ENCODE assay signal across 13 mouse cellular contexts in genomic region chr1:152617745-152618342, GRCm38 (mm10).
DNase-seq lines count a peak whose midpoint lies in the region; ATAC-seq and TF ChIP-seq lines count a peak whose summit lies in the region.
"Had no signal": no experiment of that assay in that cellular context is flagged by ENCODE, and none has a peak within 500 bp of the region (broad histone marks: within the 10 kb centered on the region; RNA-seq: fewer than 3 reads in every experiment).

No protein-coding gene starts in this region.

- no peak for TF ChIP-seq CTCF in gastrocnemius, adult 2 months (IDR thresholded peaks at IDR 0.05)
- TF ChIP-seq CTCF in liver, adult 2 months (IDR thresholded peaks at IDR 0.05; ENCODE audit: low read depth, low read length): no peak

- DNase-seq in gastrocnemius, adult 2 months: peak; percentile 71
- no peak for DNase-seq in gastrocnemius, adult 8-10 months (ENCODE audit: low spot score in 2 of 2)
- DNase-seq in lung, postnatal 10 days: peak; percentile 26
- DNase-seq in lung, postnatal 36 days: no peak
- no peak for DNase-seq in liver, adult 2 months (ENCODE audit: extremely low read depth, low read depth, low spot score)
- DNase-seq in adrenal gland, postnatal 25 days: no peak
- no peak for DNase-seq in layer of hippocampus, adult 9-11 months
- DNase-seq: cerebellum, postnatal 36 days had no signal

- no peaks in the 10 kb centered on the region; the same call in 1 of the 2 replicates for H3K79me2 ChIP-seq in liver, adult 2 months (ENCODE audit: control insufficient read depth, insufficient read depth, low read length)

- H3K36me3 ChIP-seq in liver, adult 2 months (ENCODE audit: control insufficient read depth, insufficient read depth, low read length): peaks cover 3% of the 10 kb centered on the region; the same call in 1 of the 2 replicates
- H3K36me3 ChIP-seq in stomach, embryonic 16.5 days (ENCODE audit: control insufficient read depth, insufficient read depth, low read length): peaks cover 4% of the 10 kb centered on the region; the same call in 1 of the 2 replicates
- H3K36me3 ChIP-seq: forebrain, embryonic 15.5 days had no signal

- H3K27me3 ChIP-seq in liver, adult 2 months (ENCODE audit: control insufficient read depth, insufficient read depth, low read length): no peaks in the 10 kb centered on the region
- H3K27me3 ChIP-seq in stomach, embryonic 16.5 days (ENCODE audit: control insufficient read depth, insufficient read depth, low read length): no peaks in the 10 kb centered on the region
- H3K27me3 ChIP-seq: forebrain, embryonic 15.5 days; neural tube, embryonic 13.5 days had no signal

- H3K4me1 ChIP-seq in liver, adult 2 months (ENCODE audit: control insufficient read depth, insufficient read depth, low read length): peaks cover 9% of the 10 kb centered on the region
- peaks cover 13% of the 10 kb centered on the region for H3K4me1 ChIP-seq in stomach, embryonic 16.5 days (ENCODE audit: control insufficient read depth, insufficient read depth, low read length)

- peak overlapping the region; percentile 40 for H3K4me3 ChIP-seq in gastrocnemius, adult 2 months
- H3K4me3 ChIP-seq in liver, adult 2 months (ENCODE audit: insufficient read depth, low read depth, low read length): no peak overlapping the region
- H3K4me3 ChIP-seq in stomach, embryonic 16.5 days (replicated peaks; ENCODE audit: low read length): no peak overlapping the region
- H3K4me3 ChIP-seq: forebrain, embryonic 15.5 days; neural tube, embryonic 13.5 days had no signal

- H3K9ac ChIP-seq in liver, adult 2 months (ENCODE audit: low read depth, low read length): peak overlapping the region; percentile 0; the same call in 1 of the 2 replicates
- H3K9ac ChIP-seq in stomach, embryonic 16.5 days (ENCODE audit: low read length): peak overlapping the region; percentile 12; the same call in 1 of the 2 replicates
- H3K9ac ChIP-seq: forebrain, embryonic 15.5 days; neural tube, embryonic 13.5 days had no signal

- intact Hi-C loops in gastrocnemius, adult 2 months (cut with DNase I): no loop called here

- H3K4me2 ChIP-seq in stomach, embryonic 16.5 days (ENCODE audit: low read depth, low read length): no peak overlapping the region
- H3K4me2 ChIP-seq: forebrain, embryonic 15.5 days; midbrain, embryonic 11.5 days; neural tube, embryonic 13.5 days had no signal

- H3K9me3 ChIP-seq in stomach, embryonic 16.5 days (replicated peaks; ENCODE audit: control insufficient read depth, low read length): 0 out of 2 replicates have a peak, but pooled peaks cover 6% of the 10 kb centered on the region
- H3K9me3 ChIP-seq: forebrain, embryonic 15.5 days had no signal

- no peak for TF ChIP-seq POLR2A in liver, adult 2 months (IDR thresholded peaks at IDR 0.05; ENCODE audit: extremely low read depth, insufficient read depth, low read length)

- WGBS in liver, adult 2 months: 64% methylated on average over 10 of the region's 10 CpGs
- 64% methylated on average over 10 of the region's 10 CpGs for WGBS in stomach, embryonic 16.5 days

- peak overlapping the region; percentile 63 for H3K27ac ChIP-seq in gastrocnemius, adult 2 months
- H3K27ac ChIP-seq in liver, adult 2 months (replicated peaks; ENCODE audit: insufficient read depth, low read depth, low read length): peak overlapping the region; percentile 50
- peak overlapping the region; percentile 15 for H3K27ac ChIP-seq in stomach, embryonic 16.5 days (ENCODE audit: low read length)
- H3K27ac ChIP-seq: forebrain, embryonic 15.5 days; neural tube, embryonic 13.5 days had no signal

- no peak for ATAC-seq in stomach, embryonic 16.5 days (ENCODE audit: insufficient read depth, low FRiP score)
- ATAC-seq: forebrain, embryonic 15.5 days; hindbrain, embryonic 16.5 days had no signal

Comparison
In these comparisons a context has a peak if more than half of its experiments do, and no peak if none do; other contexts are left out.
1. DNase-seq: peak in gastrocnemius, adult 2 months (single experiment) and lung, postnatal 10 days (single experiment); none in gastrocnemius, adult 8-10 months (0 of 2), lung, postnatal 36 days (single experiment), liver, adult 2 months (single experiment), adrenal gland, postnatal 25 days (single experiment) and layer of hippocampus, adult 9-11 months (single experiment).
2. Peak in every context shown above with its lines, with median percentiles within 50 percentile points of each other: H3K27ac ChIP-seq.